Mouse (Mus musculus) testis, postnatal 10 days (tissue): ENCODE measurements around the gene Gm10424.
"Not testable (repeated sequence)": the region's sequence is repeated elsewhere in the genome, so short reads cannot be mapped to it uniquely, and the experiment has no call there.

Experiments
- DNase-seq: peaks from one replicate; pipeline ENCODE4 v3.0.0; 2021; ENCODE audit warnings: low spot score

Gene Gm10424

DNA sequence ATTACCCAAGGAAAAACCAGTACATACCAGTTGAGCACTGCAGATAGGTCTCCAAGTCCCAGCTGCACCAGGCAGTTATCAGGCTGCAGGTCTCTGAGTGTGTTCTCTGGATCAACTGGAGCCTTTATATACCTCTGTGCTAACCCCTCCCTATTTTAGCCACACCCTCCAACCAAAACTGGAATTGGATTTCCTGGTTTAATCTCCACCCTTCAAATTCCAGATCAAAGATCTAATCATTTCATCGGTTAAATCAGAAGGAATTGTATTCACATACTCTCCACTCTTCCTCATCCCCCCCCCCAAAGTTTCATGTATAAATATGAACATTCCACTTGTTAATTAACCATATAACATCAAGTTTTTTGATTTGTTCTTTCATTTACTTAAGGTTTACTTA lies at the start of gene Gm10424:
Gm10424 (minus strand) TSS at position 101 of the 400 bp plus-strand sequence.
- not testable (repeated sequence) for DNase-seq

DNA sequence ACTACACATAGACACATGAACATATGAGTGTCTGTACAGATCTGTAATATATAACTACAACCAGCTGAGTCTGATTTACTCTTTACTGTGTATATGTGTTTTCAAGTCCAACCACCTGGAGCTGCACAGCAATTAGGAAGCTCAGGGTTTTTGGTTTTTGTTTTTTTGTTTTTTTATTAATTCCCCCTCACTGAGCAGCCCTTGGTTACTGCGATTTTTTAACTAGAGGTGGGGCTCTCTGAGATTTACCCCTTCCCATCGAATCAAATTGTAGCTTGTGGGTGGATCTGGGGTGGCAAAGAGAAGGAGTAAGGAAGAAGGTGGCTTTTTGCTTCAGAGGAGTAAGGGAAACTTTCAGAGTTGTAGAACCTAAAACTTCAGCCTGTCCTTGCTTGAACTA lies 33.0 kb upstream of the Gm10424 start, which contains the start of gene Gm3259:
Gm3259 (plus strand) TSS at position 301 of the 400 bp plus-strand sequence.
- DNase-seq = not testable (repeated sequence)
